Mouse (Mus musculus): ENCODE data around the gene Slc2a9.

GRCm38 (mm10) chr5:38549461-38549909 is 46.5 kb upstream of the Slc2a9 start:
- TF ChIP-seq GATA1 (IDR thresholded peaks at IDR 0.05; ENCODE audit: low read length) (no peak), TAL1 (IDR thresholded peaks at IDR 0.05; ENCODE audit: low read length) (no peak)

All from erythroblast, embryonic 14.5 days (primary cell).